Comparison of ENCODE assay signal across 13 mouse cellular contexts in genomic region chr15:17801424-17801823, GRCm38 (mm10).
DNase-seq lines count a peak whose midpoint lies in the region; ATAC-seq and TF ChIP-seq lines count a peak whose summit lies in the region.
"Had no signal": no experiment of that assay in that cellular context is flagged by ENCODE, and none has a peak within 500 bp of the region (broad histone marks: within the 10 kb centered on the region; RNA-seq: fewer than 3 reads in every experiment).

No protein-coding gene starts in this region.

- no peaks in the 10 kb centered on the region for H3K27me3 ChIP-seq in hindbrain, postnatal 0 days (ENCODE audit: insufficient read depth, low read length)
- H3K27me3 ChIP-seq in hindbrain, embryonic 12.5 days = no peaks in the 10 kb centered on the region
- H3K27me3 ChIP-seq in kidney, embryonic 15.5 days = no peaks in the 10 kb centered on the region
- H3K27me3 ChIP-seq: CH12.LX; liver, embryonic 13.5 days; neural tube, embryonic 12.5 days had no signal

- WGBS in hindbrain, postnatal 0 days = 39% methylated on average over 3 of the region's 3 CpGs
- 75% methylated on average over 3 of the region's 3 CpGs for WGBS in hindbrain, embryonic 12.5 days
- WGBS in kidney, embryonic 15.5 days = 69% methylated on average over 3 of the region's 3 CpGs

- no peak overlapping the region for H3K9ac ChIP-seq in hindbrain, postnatal 0 days (replicated peaks; ENCODE audit: low read length)
- H3K9ac ChIP-seq in hindbrain, embryonic 12.5 days = no peak overlapping the region
- no peak overlapping the region for H3K9ac ChIP-seq in kidney, embryonic 15.5 days
- H3K9ac ChIP-seq: liver, embryonic 13.5 days; neural tube, embryonic 12.5 days had no signal

- ATAC-seq in hindbrain, postnatal 0 days = peak; percentile 77
- no peak for ATAC-seq in hindbrain, embryonic 12.5 days (ENCODE audit: low FRiP score)
- no peak for ATAC-seq in kidney, embryonic 15.5 days (replicated peaks; ENCODE audit: low FRiP score)

- no peak for TF ChIP-seq CTCF in hindbrain, postnatal 0 days (IDR thresholded peaks at IDR 0.05; ENCODE audit: low read depth)

- no peak overlapping the region for H3K4me3 ChIP-seq in hindbrain, postnatal 0 days (ENCODE audit: low read length)
- H3K4me3 ChIP-seq in hindbrain, embryonic 12.5 days = no peak overlapping the region
- H3K4me3 ChIP-seq in kidney, embryonic 15.5 days (replicated peaks) = no peak overlapping the region
- H3K4me3 ChIP-seq: liver, embryonic 13.5 days; neural tube, embryonic 12.5 days had no signal

- peak; percentile 73 for DNase-seq in hindbrain, postnatal 0 days (ENCODE audit: low spot score)
- peak; percentile 20 for DNase-seq in testis, postnatal 14 days (ENCODE audit: low spot score)
- no peak for DNase-seq in testis, postnatal 10 days (ENCODE audit: low spot score)
- peak; percentile 84 to 92 for DNase-seq in cerebellum, postnatal 14 days
- DNase-seq in telencephalon, adult 2 months (ENCODE audit: low read depth, low spot score) = peak; percentile 5
- DNase-seq in gastrocnemius, postnatal 10 days = no peak
- DNase-seq: gastrocnemius, postnatal 36 days; heart, postnatal 14 days; liver, embryonic 13.5 days had no signal

- no peak overlapping the region for H3K4me2 ChIP-seq in hindbrain, postnatal 0 days (ENCODE audit: low read depth, low read length)
- no peak overlapping the region for H3K4me2 ChIP-seq in hindbrain, embryonic 12.5 days (replicated peaks)
- no peak overlapping the region for H3K4me2 ChIP-seq in kidney, embryonic 15.5 days
- H3K4me2 ChIP-seq: liver, embryonic 13.5 days; neural tube, embryonic 12.5 days had no signal

- H3K36me3 ChIP-seq in hindbrain, postnatal 0 days (ENCODE audit: insufficient read depth, low read length) = no peaks in the 10 kb centered on the region
- no peaks in the 10 kb centered on the region for H3K36me3 ChIP-seq in hindbrain, embryonic 12.5 days
- no peaks in the 10 kb centered on the region for H3K36me3 ChIP-seq in kidney, embryonic 15.5 days
- H3K36me3 ChIP-seq: liver, embryonic 13.5 days; neural tube, embryonic 12.5 days had no signal

- H3K9me3 ChIP-seq in hindbrain, postnatal 0 days (ENCODE audit: low read length) = no peaks in the 10 kb centered on the region
- no peaks in the 10 kb centered on the region for H3K9me3 ChIP-seq in hindbrain, embryonic 12.5 days (replicated peaks)
- no peaks in the 10 kb centered on the region for H3K9me3 ChIP-seq in kidney, embryonic 15.5 days (replicated peaks)
- H3K9me3 ChIP-seq: liver, embryonic 13.5 days; neural tube, embryonic 12.5 days had no signal

- H3K4me1 ChIP-seq in hindbrain, postnatal 0 days (ENCODE audit: insufficient read depth, low read length) = no peaks in the 10 kb centered on the region
- H3K4me1 ChIP-seq in hindbrain, embryonic 12.5 days = no peaks in the 10 kb centered on the region
- no peaks in the 10 kb centered on the region for H3K4me1 ChIP-seq in kidney, embryonic 15.5 days
- H3K4me1 ChIP-seq: liver, embryonic 13.5 days; neural tube, embryonic 12.5 days had no signal

- no peak overlapping the region for H3K27ac ChIP-seq in hindbrain, postnatal 0 days
- H3K27ac ChIP-seq in hindbrain, embryonic 12.5 days = no peak overlapping the region
- no peak overlapping the region for H3K27ac ChIP-seq in kidney, embryonic 15.5 days
- H3K27ac ChIP-seq: liver, embryonic 13.5 days; neural tube, embryonic 12.5 days had no signal

Comparison
In these comparisons a context has a peak if more than half of its experiments do, and no peak if none do; other contexts are left out.
1. DNase-seq: peak in hindbrain, postnatal 0 days (single experiment), testis, postnatal 14 days (single experiment), cerebellum, postnatal 14 days (2 of 2) and telencephalon, adult 2 months (single experiment); none in testis, postnatal 10 days (single experiment) and gastrocnemius, postnatal 10 days (single experiment).